Mouse (Mus musculus) CH12F3 (cell line): ENCODE data around the gene Osbpl8.

ENCODE experiments used
- in situ Hi-C: fragments of 300-500 bp; cut with MboI; formaldehyde crosslinking; loops from 2 replicates; pipeline ENCODE4 v1.14.3; 2020; ENCODE audit warnings: low sequenced_read_pairs

The Osbpl8 gene

DNA sequence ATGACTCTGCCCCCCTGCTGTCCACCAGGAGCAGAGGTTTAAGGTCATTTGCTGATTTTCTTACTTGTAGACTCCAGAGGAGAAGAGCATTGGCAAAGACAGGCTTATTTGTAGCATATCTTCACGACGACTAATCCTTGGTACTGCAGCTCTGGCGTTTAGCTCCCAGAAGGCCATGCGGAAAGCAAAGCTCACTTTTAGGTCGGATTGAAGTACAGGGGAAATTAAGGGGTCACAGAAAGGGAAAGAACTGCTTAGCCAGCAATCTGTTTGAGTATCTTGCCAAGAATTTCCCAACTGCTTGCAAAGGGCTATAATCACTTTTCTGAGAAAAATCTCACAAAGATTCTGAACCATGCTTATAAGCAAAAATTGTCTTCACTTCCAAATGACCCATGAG is 14.8 kb upstream of the Osbpl8 start:
- in situ Hi-C loops, result no loop called here

DNA sequence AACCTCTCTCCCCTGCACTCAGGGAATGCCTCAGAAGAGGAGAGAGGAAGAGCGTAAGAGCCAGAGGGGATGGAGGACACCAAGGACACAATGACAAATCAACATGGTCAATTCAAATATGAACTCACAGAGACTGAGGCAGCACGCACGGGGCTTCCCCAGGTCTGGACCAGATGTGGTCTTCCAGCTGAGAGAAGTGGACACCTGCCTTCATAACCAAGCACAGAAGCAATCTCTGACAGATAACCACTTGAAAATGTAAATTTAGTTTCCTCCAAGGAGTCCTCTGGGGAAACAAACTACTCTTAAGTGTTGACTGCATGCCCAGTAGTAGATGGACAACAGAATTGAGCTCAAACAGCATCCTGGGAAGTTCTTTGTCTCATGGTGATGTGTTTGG is 9.5 kb upstream of the Osbpl8 start:
- in situ Hi-C loops, result no loop called here

DNA sequence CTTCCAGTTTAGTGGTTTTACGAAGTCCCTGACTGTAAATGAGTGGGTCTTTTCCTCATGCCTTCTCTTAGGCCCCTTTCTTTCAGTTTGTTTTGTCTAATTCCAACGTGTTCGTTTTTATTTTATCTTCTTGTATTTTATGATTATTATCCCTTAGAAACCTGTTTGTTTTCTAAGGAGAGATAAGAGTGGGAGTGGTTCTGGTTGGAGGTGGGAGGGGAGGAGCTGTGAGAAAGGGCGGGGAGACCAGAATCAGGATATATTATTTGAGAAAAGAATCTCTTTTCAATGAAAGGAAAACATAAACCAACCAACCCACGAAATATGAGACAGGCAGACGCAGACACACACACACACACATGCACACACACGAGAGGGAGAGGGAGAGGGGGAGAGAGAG is 9.0 kb upstream of the Osbpl8 start:
- in situ Hi-C loops, result no loop called here

DNA sequence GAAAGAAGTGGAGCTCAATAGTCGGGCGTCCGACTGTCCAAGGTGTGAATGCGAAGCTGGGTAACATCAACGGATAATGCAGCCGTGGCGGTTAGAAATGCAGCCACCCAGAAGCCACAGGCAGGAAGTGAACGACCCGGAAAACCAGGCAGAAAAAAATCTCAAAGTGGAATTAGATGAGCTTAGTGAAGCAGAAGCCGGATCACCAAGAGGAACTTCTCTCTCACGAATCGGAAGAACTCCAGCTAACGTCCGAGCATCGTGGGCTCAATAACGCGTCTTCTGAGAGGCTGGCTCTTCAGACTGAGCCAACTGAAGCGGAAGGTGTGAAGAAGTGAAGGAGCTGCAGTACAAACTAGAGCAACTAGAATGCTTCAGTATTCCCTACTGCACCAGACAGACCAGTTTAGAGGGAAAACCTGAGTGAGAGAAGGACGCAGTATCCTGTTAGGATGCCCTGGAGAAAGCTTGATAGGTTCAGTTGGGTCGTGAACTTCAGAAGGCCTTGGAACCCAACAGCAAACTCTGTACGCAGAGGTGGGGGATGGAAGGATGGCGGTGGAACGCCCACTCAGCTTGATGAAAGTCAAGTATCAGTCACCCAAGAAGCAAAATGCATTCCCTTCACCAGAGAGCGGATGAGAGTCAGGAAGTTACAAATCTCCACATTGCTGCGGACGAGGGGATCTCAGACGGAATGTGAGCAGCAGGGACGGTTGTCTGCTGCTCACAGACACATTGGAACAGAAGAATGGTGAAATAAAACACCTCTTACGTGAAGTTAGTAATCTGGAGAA is 8.0 kb upstream of the Osbpl8 start:
- in situ Hi-C loops, result no loop called here

DNA sequence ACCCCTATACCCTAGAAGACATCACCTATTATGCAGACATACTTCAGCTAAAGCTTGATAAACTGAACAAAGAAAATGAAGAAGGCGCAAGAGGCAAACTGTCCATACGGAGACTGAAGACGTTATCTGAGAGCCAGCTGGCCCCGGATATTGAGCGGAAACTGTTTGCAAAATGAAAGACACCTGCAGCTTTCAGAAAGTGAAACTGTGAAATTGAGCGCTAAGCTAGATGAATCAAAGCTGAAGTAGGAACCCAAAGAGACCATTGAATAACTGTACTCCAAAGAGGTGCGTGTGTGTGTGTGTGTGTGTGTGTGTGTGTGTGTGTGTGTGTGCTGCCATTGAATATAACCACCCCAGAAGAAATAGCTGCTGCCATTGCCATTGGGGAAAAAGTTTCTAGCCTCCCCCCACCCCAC is 7.3 kb upstream of the Osbpl8 start:
- in situ Hi-C loops, result no loop called here

DNA sequence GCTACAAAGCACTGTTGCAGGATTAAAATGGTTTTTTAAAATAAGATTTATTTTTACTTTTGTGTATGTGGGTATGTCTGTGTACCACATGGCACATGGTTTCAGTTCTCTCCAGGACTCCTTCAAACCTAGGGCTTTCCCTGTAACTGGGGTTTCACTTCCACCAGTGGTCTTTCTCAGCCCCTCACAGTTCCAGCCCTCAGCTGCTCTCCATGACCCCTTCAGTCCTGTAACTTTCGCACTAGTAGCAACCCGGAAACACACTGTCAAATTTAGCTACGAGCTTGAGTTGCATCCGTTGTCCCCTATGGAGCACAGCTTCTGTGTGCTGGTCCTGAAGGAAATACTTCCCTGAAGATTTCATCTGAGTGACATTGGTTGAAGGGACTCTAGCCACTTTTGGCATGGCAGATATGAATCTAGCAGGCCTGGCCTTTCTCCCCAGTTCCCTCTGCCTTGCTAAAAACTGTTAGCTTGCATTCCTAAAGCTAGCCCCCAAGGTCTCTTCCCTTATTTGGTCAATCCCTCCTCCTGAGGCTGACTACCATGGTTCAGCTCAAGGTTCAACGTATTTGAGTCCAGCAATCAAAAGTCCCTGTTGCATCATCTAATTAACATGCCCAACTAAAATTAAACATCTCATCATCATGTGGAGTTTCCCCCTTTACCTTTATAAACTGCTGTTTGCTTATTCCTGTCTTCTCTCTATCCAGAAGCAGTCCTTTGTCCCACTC is 4.6 kb upstream of the Osbpl8 start:
- in situ Hi-C loops, result no loop called here

DNA sequence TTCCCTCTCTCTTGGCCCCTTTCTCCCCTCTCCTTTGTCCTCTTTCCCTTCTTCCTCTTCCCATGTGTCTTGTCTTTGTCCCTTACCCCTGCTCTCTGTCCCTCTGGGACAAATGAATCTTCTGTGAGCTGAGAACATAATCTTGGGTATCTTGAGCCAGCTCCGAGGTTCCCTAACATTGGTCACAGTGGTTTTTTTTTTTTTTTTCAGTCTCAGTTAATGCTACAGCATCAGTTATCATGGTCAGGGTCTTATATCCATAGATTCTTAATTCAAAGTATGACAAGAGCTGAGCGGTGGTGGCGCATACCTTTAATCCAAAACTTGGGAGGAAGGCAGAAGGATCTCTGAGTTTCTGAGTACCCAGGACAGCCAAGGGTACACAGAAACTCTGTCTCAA is 4.0 kb upstream of the Osbpl8 start:
- in situ Hi-C loops, result no loop called here

DNA sequence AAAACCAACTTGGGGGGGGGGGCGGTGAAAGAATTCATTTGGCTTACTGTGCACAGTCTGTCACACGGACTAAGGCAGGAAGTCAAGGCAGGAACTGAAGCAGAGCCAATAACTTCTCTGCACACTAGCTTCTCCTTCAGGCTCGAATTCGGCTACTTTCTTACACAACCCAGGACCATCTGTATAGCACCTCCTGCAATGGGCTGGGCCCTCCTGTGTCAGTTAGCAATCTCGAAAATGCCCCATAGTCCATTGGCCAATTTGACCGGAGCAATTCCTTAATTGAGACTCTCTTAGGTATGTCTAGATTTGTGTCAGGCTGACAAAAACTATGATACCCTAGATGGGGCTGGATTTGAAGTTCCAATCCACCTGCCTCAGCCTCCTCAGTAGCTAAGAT is 3.2 kb upstream of the Osbpl8 start:
- in situ Hi-C loops, result no loop called here

DNA sequence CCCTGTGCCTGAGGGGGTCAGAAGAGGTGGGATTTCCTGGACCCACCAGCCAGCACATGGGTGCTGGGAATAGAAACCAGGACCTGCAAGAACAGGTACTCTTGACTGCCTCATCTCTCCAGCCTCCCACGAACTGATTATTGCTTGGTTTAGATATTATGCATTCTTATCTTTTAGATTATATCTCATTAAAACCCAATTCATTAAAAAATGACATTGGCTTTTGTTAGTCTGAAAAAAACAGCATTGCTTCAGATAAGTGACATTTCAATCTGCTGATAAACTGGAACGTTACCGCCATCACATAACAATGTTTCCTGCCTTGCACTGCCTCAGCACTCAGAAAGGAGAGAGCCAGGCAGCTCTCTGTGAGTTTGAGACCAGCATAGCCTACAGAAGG is 1.5 kb upstream of the Osbpl8 start:
- in situ Hi-C loops, result no loop called here

DNA sequence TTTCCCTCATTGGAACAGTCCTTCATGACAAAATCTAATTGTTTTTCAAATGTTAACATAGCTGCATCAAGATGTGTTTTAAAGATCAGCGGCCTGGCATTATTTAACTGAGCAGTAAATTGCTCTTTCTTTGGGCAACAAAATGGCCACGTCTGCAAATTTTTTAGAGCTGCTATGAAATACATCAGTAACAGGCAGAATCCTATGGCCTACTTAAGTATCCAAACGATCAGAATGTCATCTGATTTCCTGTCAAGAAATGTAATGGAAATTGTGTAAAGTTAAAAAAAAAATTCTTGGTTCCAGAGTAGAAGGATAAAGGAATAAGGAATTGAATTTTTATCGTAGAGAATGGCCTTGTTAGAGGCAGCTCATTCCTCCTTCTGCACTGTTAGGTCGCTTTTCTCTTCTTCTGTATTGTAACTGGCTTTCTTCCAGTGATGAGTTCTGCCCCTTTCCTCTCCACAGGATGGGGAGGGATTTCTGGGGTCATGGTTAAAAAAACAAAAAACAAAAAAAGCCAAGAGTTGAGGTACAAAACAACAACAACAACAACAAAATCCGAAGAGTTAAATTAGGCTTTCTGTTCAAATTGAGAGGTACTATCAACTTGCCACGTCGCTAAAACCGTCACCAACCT is 831 bp upstream of the Osbpl8 start:
- in situ Hi-C loops, result no loop called here

DNA sequence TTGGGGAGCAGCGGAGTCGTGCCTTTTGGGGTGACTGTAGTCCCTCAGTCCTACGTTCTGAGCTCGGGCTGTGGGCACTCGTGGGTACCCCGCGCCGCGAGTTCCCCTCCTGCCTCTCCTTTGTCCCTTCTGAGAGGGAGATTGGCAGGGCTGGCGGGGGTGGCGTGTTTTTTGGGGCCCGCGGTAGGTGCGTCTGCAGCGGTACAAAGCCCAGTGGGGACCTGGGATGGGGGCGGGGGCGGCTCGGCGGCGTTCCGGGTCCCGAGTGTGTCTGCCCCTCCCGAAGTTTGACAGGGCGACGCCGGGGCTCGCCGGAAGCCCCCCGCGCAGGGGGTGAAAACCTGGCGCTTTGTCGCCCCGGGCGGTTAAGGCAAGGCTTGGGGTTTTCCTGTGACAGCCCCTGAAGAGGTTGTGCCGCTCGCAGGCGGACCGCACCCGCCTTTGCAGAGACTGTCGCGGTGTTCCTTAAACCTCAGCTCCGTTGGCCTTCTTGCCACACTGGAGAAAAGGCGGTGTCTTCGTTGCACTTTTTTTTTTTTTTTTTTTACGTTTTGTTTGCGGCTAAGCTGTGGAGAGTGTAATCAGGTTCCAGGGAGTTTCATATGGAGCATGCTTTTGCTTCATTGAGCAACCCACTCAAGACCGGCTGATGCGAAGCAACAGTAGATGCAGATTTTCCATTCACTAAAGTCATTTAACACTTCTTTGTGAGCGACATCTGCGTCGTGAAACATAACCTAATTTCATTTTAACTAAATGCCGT is 848 bp downstream of the Osbpl8 start:
- in situ Hi-C loops, result no loop called here

DNA sequence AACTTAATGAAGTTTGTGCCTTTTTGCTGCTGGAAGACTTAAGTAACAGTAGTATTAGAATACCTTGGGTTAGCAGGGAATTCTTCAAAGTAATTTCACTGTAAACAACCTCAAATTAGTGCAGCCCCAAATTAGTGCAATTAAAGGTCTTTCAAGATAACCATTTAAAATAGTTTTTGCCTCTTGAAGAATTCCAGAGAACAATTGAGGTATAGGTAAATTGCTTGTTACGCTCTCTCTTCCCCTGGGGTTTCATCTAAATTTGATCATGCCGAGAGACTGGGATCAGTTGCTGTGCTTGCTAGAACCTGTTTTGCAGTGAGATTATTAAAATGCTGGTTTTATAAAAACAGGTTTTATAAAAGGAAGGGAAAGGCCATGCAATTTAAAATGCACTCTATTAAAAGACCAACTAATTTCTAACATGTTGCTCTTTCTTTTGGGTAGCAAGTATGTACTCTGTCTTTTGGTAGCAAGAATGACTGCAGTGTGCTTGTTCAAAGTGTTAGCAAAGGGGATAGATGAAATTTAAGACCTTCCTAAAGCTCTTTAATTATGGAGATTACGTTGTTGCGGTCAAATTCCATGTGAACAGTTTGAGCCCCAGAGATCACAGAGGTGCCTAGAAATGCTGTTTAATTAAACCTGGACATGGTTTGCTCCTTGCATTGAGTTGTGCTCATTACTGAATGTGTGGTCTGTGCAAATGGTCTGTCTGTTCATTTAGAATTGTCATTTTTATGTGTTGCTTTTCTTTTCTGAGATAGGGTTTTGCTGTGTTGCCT is 1.7 kb downstream of the Osbpl8 start:
- in situ Hi-C loops, result no loop called here

DNA sequence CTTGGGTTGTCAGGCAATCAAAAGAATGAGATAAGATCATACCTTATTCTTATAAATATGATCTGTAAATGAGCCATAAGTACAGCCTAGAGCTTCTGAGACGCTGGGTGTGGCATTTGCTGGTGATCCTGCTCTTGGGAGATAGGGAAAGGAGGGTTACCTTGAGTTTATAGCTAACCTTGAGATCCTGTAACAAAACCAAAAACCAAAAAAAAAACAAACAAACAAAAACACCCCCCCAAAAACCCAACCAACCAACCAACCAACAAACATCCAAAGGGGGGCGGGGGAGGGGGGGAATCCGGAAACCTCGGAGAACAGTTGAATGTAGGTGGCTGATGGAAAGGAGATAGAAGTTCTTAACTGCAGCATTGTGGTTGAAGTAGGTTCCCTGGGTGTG is 2.9 kb downstream of the Osbpl8 start:
- in situ Hi-C loops, result no loop called here

DNA sequence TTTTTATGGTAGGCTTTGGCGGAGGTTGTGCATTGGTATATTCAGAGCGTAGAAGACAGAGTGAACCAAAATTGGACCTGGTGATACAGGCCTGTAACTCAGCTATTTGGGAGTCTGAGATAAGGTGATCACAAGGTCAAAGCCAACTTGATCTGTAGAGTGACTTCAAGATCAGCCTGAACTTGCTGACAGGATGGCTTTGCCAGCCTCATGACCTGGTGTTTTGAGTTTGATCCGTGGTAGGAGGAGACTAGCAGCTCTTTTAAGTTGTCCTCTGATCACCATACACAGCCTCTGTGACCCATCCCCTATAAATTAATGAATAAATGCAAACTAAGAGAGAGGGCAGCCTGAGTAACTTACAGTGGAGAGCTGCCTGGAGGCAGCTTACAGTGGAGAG is 3.8 kb downstream of the Osbpl8 start:
- in situ Hi-C loops, result no loop called here

DNA sequence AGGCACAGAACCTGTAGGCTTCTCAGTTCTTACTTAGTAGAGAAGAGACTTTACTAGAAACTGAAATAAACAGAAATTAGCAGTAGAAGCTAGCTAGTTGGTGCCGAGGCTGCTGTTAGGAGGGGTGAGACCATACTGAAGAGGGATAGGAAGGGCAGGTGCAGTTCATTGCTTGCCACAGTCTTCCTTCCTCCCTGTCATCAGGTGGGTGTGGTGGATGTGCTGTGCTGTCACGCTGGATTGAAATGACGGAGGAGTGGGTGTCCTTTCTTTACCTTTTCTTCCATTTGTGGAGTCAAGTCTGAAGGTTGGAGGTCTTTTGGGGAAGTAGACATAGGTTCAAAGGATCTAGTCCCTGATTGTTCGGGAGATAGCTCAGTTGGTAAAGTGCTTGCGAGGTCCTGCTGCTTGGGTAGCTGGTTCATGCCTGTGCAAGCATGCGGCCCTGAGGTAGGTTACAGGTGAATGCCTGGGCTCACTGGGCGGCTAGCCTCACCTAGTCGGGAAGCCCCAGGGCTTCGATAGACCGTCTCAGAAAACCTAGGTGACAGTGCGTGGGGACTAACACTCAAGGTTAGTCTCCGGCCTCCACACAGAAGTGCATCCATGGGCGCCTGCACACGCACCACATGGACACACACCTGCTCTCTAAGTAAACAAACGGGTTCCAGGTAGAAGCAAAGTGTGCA is 6.8 kb downstream of the Osbpl8 start:
- in situ Hi-C loops, result no loop called here

DNA sequence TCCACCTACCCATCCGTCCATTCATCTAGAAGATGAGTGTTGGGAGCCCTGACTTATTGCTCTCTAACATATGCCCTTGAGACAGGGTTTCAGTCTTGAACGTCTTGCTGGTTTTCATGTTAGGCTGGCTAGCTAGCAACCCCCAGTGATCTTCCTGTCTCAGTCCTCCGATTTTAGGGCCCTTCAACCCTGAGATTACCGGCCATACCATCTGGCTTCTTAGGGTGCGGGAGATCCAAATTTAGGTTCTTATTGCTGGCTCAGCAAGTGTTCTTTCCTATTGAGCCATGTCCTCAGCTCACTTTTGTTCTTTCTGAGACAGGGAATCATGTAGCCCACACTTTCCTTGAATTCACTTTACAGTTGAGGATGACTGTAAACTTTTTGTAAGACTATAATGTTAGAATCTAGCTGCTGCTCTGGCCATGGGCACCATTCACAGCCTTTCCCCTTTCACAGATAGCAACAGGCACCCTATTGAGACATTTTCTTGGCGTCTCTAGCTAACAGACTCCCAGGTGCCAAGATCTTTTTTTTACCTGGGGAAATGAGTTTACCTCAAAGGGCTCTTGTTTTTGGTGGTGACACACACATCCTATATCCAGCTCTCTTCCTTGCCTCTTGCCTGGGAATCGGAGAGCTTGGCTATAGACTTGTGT is 9.2 kb downstream of the Osbpl8 start:
- in situ Hi-C loops, result no loop called here

DNA sequence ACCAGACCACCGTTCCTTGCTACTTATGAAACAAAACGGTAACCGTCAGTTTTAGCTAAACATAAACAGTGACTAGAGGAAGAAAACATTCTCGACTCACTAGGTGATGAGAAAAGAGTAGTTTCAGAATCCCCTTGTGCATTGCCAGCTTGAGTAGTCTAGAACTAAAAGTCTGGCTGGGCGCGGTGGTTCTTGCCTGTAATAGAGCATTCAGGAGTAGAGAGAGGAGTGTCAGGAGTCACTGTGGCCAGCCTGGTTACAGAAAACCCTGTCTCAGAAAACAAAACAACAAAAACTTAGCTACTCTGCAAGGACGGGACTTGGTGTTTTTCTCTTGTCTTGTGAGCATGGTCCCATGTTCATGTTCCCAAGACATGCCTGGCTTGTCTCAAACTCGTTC is 12.8 kb downstream of the Osbpl8 start:
- in situ Hi-C loops, result no loop called here

DNA sequence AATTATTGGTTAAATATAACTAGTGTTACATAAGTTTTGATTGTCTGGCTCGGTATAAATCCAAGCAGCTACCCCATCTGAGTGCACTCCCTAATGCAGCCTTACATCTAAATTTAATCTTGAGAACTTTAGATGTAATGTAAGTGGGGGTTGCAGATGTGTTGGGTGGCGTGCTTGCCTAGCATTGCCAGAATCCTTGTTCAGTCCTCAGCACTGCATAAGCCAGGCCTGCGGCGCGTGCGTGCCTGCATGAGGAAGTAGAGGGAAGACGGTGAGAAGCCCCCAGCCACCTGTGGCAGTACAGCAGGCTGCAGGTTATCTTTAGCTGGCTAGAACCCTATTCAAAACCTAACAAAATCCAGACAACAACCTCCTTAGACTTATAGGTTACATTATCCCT is 13.5 kb downstream of the Osbpl8 start:
- in situ Hi-C loops, result no loop called here

DNA sequence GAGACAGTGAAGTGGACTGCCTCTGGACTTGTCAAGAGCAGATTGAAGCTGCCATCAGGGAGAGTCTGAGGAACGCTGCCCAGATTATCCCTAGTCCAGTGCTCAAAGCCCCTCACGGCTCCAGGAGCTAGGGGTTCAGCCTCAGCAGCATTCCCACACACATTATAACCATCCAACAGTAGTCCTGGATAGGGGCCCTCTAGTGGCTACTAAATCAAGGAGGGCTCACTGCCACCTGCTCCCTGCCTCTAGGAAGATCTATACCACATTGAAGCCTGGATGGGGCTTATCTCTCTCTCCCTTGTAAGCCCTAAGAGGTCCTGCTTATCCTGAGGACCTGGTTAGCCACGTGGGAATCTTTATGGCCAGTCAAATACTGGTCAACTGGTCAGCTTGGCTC is 16.1 kb downstream of the Osbpl8 start:
- in situ Hi-C loops, result no loop called here
